Mouse (Mus musculus): ENCODE data around the gene Fam221b. TPM values are rescaled to one million over a fixed set of nuclear protein-coding genes. Genes with fewer than 3 reads are reported as not detected.

Fam221b gene
- total RNA-seq, 2 experiments from 2014 or later, result 0.88 to 0.93 TPM

DNA sequence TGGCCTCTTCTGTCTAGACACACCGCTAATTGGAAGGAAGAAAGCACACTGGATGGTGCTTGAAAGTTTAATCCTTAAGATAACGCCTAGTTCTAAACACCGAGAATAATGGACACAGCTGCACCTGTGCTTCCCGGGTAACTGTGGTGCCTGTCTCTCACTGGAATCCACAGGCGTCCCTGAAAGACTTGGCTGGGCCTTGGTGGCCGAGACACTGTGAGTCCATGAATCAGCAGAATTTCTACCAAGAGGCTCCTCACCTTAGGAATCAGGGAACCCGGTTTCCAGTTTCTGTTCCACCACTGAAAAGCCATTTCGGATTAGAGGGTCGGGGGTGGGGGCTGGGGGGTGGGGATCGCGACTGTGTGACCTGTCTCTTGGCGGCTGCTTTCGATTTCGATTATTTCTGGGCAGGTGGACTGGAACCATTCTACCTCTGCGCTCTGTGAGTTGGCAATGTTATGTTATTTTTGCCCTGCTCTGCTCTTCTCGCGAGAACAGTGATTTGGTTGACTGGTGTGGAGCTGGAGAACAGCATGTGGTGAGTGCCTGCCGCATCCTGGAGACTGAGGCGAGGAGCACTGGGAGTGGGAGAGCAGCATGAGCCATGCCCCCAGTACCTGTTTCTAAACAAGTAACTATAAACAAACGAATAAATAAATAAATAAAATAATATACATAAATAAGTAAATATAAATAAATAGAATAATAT lies 39.7 kb downstream of the Fam221b start:
- intact Hi-C loops (cut with DNase I), result loop anchor here (5.0 kb wide), 1 partner anchor 233 kb away; no protein-coding TSS in a partner anchor
- peak; percentile 31 for DNase-seq

GRCm38 (mm10) chr4:43620146-43620778 lies 48.7 kb downstream of the Fam221b start:
- intact Hi-C loops (cut with DNase I), result no loop called here
- no peak for DNase-seq

DNA sequence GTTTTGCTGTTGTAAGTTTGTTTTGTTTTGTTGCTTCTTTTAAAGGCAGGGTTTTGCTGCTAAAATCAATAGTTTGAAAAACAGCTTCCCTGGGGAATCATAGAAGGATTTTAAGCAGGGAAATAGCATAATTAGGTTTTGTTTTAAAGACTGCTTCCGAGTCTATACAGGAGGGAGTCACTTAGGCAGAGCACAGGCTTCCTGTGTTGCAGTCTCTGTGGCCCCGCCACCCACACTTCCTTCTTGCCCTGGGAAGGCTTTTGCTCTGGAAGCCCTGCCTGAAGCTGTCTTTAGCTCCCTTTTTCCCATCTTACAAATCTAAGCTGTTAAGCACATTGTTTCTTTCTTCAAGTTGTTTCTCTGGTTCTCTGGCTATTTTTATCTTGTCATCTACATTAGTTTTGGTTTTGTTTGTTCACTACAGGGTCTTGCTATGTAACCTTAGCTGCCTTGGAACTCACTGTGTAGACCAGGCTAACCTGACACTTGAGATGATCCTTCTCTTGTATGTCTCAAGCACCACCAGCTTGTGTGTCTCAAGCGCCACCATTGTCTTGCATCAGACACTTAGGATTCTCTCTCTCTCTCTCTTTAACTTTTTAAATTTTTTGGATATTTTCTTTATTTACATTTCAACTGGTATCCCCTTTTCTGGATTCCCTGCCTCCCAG lies 55.8 kb downstream of the Fam221b start:
- DNase-seq, result no peak
- intact Hi-C loops (cut with DNase I), result no loop called here

DNA sequence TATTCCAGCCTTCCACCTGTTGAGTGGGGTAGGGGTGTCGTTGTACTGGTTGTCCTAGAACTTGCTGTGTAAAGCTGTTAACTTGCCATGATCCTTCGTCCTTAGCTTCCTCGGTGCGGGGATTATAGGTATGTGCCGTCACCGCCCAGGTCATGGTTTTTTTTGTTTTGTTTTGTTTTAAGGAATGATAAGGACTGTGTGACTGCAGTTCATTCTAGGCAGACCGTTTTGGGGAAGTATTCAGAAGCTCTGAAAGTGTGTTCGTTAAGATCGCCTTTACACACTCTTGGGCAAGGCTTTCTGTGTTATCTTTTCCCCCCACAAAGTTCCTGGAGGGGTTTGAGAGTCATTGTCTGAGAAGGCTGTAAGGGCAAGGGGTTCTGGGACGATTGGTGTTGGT lies 56.4 kb downstream of the Fam221b start:
- intact Hi-C loops (cut with DNase I), result no loop called here
- no peak for DNase-seq

Small RNA genes within 50 kb of the gene (microRNA-seq; reads per million reads assigned to microRNA genes)
- gene Gm25262, result not detected

Other genes starting within 250 kb of the Fam221b start
- gene Fam166b, start 240.0 kb downstream of the Fam221b start, total RNA-seq (2021), result 1 to 10 TPM; 1.0 to 1.3 TPM
- gene Tesk1, start 227.2 kb downstream of the Fam221b start, total RNA-seq (2021), result 100 to 1,000 TPM; 106 to 108 TPM
- not detected for gene Cd72, start 214.5 kb downstream of the Fam221b start, total RNA-seq (2021)
- gene Sit1, start 185.4 kb downstream of the Fam221b start, total RNA-seq (2021), result not detected
- gene Ccdc107, start 176.2 kb downstream of the Fam221b start, total RNA-seq (2021), result 10 to 100 TPM; 29.9 to 34.3 TPM
- 1 to 10 TPM; 3.6 to 3.8 TPM for gene Arhgef39, start 169.4 kb downstream of the Fam221b start, total RNA-seq (2021)
- under 1 TPM; 0.83 to 0.84 TPM for gene Car9, start 162.2 kb downstream of the Fam221b start, total RNA-seq (2021)
- 1 to 10 TPM; 4.7 to 5.2 TPM for gene Tpm2, start 145.4 kb downstream of the Fam221b start, total RNA-seq (2021)
- gene Creb3, start 106.8 kb downstream of the Fam221b start, total RNA-seq (2021), result 10 to 100 TPM; 63.2 to 67.5 TPM
- gene Tln1, start 106.5 kb downstream of the Fam221b start, total RNA-seq (2021), result 10 to 100 TPM; 49.1 to 59.1 TPM
- gene Rgp1, start 90.4 kb downstream of the Fam221b start, total RNA-seq (2021), result 10 to 100 TPM; 47.1 to 54.1 TPM
- 10 to 100 TPM; 63.9 to 71.7 TPM for gene Gba2, start 90.3 kb downstream of the Fam221b start, total RNA-seq (2021)
- not detected for gene Msmp, start 84.7 kb downstream of the Fam221b start, total RNA-seq (2021)
- gene Npr2, start 37.2 kb downstream of the Fam221b start, total RNA-seq (2021), result 10 to 100 TPM; 56.5 to 65.2 TPM
- 1 to 10 TPM; 2.0 to 2.4 TPM for gene Spag8, start 15.6 kb downstream of the Fam221b start, total RNA-seq (2021)
- gene Hint2, start 12.7 kb downstream of the Fam221b start, total RNA-seq (2021), result 10 to 100 TPM; 21.1 to 23.9 TPM
- gene Tmem8b, start 174 bp downstream of the Fam221b start, total RNA-seq (2021), result 10 to 100 TPM; 50.1 to 52.5 TPM
- gene Olfr70, start 31.7 kb upstream of the Fam221b start, total RNA-seq (2021), result not detected
- gene Olfr71, start 41.1 kb upstream of the Fam221b start, total RNA-seq (2021), result not detected
- gene Hrct1, start 58.0 kb upstream of the Fam221b start, total RNA-seq (2021), result under 1 TPM; 0.64 to 0.70 TPM
- under 1 TPM; 0.34 to 0.38 TPM for gene Spaar, start 60.9 kb upstream of the Fam221b start, total RNA-seq (2021)
- gene Olfr159, start 101.9 kb upstream of the Fam221b start, total RNA-seq (2021), result not detected
- not detected for gene Olfr156, start 154.8 kb upstream of the Fam221b start, total RNA-seq (2021)
- not detected for gene Olfr157, start 171.1 kb upstream of the Fam221b start, total RNA-seq (2021)
- not detected for gene Olfr155, start 182.4 kb upstream of the Fam221b start, total RNA-seq (2021)
- gene Reck, start 206.4 kb upstream of the Fam221b start, total RNA-seq (2021), result 1 to 10 TPM; 6.8 to 7.6 TPM

Measured in left cerebral cortex, postnatal 4 days (tissue).